Mouse (Mus musculus) testis, adult 2 months (tissue): ENCODE measurements at regions not wholly inside any gene's neighbourhood (a gene's known extent, or its start where the extent isn't known, plus 50 kb on each side); places are given as distances from the start of the nearest gene placed in this dataset.

Experiments
- H3K27ac ChIP-seq: fragments of 200-500 bp; 2 replicates; pipeline ENCODE4 v1.5.1; 2012; ENCODE audit warnings: low read depth, low read length; ENCODE audit not compliant: control insufficient read depth, insufficient read depth
- H3K27me3 ChIP-seq: fragments of 200-500 bp; 2 replicates; pipeline ENCODE4 v1.6.1; 2012; ENCODE audit warnings: mild to moderate bottlenecking, low read length, moderate library complexity; ENCODE audit not compliant: control insufficient read depth, insufficient read depth
- H3K36me3 ChIP-seq: fragments of 200-500 bp; 2 replicates; pipeline ENCODE4 v1.6.1; 2012; ENCODE audit warnings: mild to moderate bottlenecking, low read length; ENCODE audit not compliant: control insufficient read depth, insufficient read depth
- H3K4me1 ChIP-seq: fragments of 200-500 bp; 2 replicates; pipeline ENCODE4 v1.6.1; 2012; ENCODE audit warnings: low read length; ENCODE audit not compliant: control insufficient read depth, insufficient read depth
- H3K4me3 ChIP-seq: fragments of 200-500 bp; 2 replicates; pipeline ENCODE4 v1.5.1; 2012; ENCODE audit warnings: low read depth, mild to moderate bottlenecking, low read length, moderate library complexity, mixed read lengths; ENCODE audit not compliant: control insufficient read depth
- CTCF ChIP-seq: fragments of 200-500 bp; IDR thresholded peaks from 2 replicates; pipeline ENCODE4 v1.5.1; 2012; ENCODE audit warnings: low read depth, mild to moderate bottlenecking, inconsistent platforms, low read length, moderate library complexity; ENCODE audit not compliant: control insufficient read depth, insufficient read depth, insufficient replicate concordance
- POLR2A ChIP-seq: fragments of 200-500 bp; IDR thresholded peaks from 2 replicates; pipeline ENCODE4 v1.6.1; 2012; ENCODE audit warnings: low read depth, mild to moderate bottlenecking, inconsistent platforms, low read length, moderate library complexity; ENCODE audit not compliant: control insufficient read depth

- Histone ChIP-seq H3K4me1 (no peaks in the 10 kb centered on the region), H3K4me3 (no peak overlapping the region), H3K27me3 (no peaks in the 10 kb centered on the region), H3K36me3 (no peaks in the 10 kb centered on the region), H3K27ac (no peak overlapping the region)
- TF ChIP-seq POLR2A = no peak
- no peak for TF ChIP-seq CTCF
These were observed 315.0 kb downstream of the Pten start for GRCm38 (mm10) chr19:33072299-33072698.

DNA sequence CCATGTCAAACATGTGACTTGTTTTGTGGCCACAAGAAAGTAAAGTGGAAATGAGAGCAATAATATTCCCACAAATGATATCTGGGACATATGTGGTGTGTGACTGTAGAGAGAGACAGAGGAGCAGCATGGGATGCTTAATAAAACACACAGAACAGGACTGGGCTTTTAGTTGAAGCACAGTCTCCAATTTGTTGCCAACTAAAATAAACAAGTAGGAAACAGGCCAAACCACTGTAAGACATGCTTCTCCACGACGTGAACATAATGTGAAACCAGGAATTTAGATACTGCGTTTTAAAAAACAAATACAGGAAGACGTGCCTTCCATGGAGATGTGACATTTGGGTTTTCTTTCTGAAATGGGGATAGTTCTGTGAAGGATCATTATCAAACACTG, 317.2 kb downstream of the Rnls start:
- TF ChIP-seq POLR2A = no peak
- Histone ChIP-seq H3K4me3 (no peak overlapping the region), H3K27me3 (no peaks in the 10 kb centered on the region), H3K36me3 (no peaks in the 10 kb centered on the region), H3K27ac (no peak overlapping the region), H3K4me1 (no peaks in the 10 kb centered on the region)

- Histone ChIP-seq H3K27ac (no peak overlapping the region; the same call in 1 of the 2 replicates), H3K4me3 (no peak overlapping the region), H3K36me3 (no peaks in the 10 kb centered on the region), H3K4me1 (no peaks in the 10 kb centered on the region), H3K27me3 (no peaks in the 10 kb centered on the region)
- TF ChIP-seq POLR2A (no peak), CTCF (no peak)
These were observed 313.3 kb downstream of the Rnls start for GRCm38 (mm10) chr19:33078681-33079360.

- Histone ChIP-seq H3K36me3 (no peaks in the 10 kb centered on the region), H3K27ac (peak overlapping the region; percentile 53), H3K4me1 (no peaks in the 10 kb centered on the region), H3K4me3 (no peak overlapping the region), H3K27me3 (no peaks in the 10 kb centered on the region)
- TF ChIP-seq POLR2A (no peak), CTCF (no peak)
These were observed 312.1 kb downstream of the Rnls start for GRCm38 (mm10) chr19:33079959-33080358.

DNA sequence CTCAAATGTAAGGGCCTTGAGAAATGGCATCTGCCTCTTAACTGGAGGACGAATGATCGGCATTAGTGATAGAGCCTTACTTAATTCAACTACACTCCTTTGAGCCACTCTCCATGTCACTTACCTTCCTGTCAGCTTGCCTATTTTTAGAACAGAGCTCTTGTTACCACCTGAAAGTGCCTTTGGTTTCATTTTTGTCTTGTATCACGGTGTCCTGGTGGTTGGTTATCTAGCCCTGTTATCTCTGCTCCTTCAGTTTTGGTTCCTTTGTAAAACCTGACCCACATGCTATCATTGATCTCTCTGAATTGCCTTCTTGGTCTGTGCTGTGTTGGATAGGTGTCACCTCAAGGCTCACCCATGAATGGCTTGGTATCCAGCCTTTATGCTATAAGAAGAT, 310.6 kb downstream of the Rnls start:
- Histone ChIP-seq H3K4me1 (no peaks in the 10 kb centered on the region), H3K27me3 (no peaks in the 10 kb centered on the region), H3K4me3 (no peak overlapping the region), H3K36me3 (no peaks in the 10 kb centered on the region), H3K27ac (no peak overlapping the region)
- no peak for TF ChIP-seq CTCF
- TF ChIP-seq POLR2A = no peak

DNA sequence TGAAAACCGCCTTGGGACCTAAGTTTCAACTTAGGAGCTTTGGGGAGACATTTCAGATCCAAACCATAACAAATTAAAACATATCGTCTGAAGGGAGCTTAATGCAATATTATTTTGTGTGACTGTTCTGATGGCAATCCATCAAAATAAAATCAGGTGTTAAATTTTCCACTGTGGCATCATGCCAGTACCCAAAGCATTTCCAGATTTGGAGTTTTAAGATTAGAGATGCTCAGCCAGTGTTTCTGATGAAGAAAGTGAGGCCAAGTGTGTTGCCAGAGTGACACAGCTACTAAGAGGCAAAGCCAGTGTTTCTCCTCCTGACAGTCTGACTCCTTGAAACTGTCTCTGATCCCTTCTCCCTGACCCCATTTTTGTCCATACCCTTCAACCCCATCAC, 308.7 kb downstream of the Rnls start:
- Histone ChIP-seq H3K36me3 (no peaks in the 10 kb centered on the region), H3K27me3 (no peaks in the 10 kb centered on the region)
- TF ChIP-seq CTCF = no peak
- no peak for TF ChIP-seq POLR2A

DNA sequence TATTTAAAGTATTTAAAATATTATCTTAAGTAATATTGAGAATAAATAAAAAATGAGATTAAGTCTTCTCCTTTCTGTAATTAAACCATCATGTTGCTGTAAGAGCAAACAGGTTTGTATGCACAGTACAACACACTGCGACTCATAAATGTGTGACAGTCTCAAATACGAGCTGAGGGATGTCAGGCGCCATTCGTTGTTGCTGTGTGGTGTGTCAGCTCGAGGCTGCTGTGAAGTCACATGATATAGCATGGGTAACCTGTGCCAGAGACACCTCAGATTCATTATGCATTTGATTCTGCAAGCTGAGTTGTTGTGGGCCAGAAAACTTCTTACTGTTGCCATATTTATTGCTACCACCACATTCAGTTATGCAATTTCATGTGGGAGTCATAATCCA, 307.4 kb downstream of the Rnls start:
- Histone ChIP-seq H3K36me3 (no peaks in the 10 kb centered on the region), H3K4me3 (no peak overlapping the region), H3K27me3 (no peaks in the 10 kb centered on the region), H3K4me1 (no peaks in the 10 kb centered on the region), H3K27ac (no peak overlapping the region)
- TF ChIP-seq CTCF (no peak), POLR2A (no peak)

More for the DNA sequence above, 308.7 kb downstream of the Rnls start:
- no peak overlapping the region for H3K4me3 ChIP-seq
- H3K4me1 ChIP-seq = no peaks in the 10 kb centered on the region
- H3K27ac ChIP-seq = no peak overlapping the region
